Mouse (Mus musculus) embryo, embryonic 9.5 days (tissue): ENCODE measurements around the gene Cyth2.

Experiments used
- DNase-seq: peaks from one replicate; pipeline ENCODE4 v3.0.0-alpha.2; 2017; ENCODE audit errors: extremely low spot score

Gene Cyth2

DNA sequence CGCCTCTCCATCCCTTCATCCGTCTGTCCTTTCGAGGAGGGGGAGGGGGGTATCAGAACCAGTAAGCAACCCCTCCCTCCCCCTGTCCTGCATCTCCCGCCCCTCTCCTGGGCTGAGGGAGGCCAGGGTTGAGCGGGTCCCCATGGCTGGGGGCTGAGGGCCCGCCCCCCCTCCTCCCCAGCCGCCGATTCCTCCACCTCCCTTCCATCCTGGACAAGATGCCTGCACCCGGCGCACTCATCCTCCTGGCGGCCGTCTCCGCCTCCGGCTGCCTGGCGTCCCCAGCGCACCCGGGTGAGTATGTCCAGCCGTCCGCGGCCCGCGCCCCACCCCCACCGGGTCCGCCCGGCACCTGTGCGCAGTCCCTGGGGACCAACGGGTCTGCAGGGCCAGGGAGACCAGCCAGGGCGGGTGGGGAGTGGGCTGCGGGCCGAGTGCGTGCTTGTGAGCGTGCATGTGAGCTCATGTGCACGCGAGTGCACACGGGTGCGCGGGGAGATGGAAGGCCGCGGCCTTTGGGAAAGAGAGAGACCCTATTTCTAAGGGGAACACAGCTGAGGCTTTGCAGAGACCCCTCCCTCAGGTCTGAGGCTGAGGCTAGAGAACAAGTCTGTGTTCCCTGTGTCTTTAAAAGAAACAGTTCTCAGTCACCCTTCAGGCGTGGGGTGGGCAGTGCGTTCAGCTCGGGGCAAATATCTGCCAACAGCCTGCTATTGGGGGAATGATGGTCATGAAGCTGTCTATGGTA lies 28.8 kb downstream of the Cyth2 start:
- no peak for DNase-seq

DNA sequence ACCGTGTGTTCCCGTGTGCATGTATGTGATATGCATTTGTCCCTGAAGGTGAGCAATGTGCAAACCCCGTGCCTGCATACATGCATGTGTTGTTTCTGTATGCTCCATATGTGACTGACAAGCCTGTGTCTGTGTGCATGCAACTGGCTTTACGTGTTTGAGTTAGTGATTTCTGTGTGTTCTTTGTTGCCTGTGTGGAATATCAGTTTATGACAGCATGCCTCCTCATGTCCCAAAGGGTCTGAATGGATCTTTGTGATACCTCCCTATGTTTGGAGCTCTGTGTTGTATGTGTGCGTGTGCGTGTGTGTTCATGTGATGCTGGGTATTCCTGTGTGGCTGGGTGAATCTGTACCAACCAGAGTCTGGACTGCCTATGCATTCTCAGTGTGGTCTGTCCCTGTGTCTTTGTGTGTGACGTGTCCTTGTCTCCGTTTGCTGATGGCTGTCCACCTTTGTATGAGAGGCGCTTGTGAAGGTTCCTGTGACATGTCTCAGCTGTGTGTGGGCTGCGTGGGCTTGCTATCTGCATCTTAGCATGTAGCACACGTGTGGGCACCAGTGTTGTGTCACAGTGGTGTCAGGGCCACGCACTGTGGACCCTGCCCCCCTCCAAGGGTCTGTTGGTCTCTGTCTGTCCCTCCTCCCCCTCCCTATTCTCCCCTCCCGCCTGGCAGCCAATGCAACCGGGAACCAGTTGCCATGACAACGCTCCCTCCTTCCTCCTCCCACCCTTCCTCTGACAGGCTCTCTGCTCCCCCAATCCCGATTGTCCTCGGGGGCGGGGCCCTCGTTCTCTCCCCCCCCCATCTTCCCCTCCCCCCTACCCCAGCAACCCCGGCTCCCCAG lies 29.6 kb downstream of the Cyth2 start, which contains the start of gene Sult2b1:
Gene Sult2b1, minus strand, starts transcription at position 146 of the 849 bp plus-strand sequence.
- DNase-seq, result peak; percentile 91

DNA sequence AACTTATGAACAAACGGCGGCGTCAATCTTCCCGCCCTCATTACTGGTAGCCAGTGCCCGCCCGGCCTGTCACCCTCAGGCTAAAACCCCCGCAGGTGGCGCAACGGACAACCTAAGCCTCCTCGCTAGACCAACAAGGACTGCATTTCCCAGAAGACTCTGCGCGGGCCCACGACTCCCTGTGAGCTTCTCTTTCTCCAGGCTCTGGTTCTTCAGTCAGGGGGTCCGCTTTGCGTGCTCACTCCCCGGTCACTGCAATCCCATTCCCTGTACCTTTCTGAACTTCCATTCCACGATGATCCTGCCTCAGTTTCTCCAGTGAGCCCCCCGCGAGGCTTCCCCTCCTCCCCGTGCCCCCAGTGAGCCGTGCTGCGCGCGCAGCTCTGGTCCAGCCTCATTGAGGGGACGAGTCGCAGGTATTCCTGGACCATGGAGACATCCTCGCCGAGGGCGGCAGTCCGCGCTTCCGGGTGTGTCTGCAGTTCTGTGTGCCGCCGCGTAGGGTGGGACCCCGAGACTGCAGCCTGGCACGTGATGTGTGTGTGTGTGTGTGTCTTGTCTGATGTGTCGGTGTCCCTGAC lies 30.8 kb downstream of the Cyth2 start, which contains the start of gene Lmtk3:
Gene Lmtk3, plus strand, starts transcription at position 228 of the 581 bp plus-strand sequence.
- DNase-seq, result peak; percentile 82

DNA sequence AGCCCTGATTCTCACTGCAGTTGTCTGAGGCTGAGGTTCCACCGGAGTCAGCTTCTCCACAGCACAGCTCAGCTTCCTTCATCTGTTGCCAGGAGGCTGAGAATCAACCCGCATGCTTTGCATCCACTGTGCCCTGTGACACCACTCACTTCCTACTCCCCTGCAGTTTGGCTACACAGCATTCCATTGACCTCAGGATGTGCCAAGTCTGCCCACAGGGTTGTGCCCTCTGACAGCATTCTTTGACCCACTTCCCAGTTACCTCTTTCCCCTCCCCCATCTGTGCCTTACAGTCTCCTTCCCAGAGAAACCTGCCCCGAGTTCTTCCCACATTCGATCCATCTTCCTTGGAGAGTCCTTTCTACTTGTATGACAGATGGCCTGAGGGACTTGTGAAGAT lies 32.1 kb downstream of the Cyth2 start:
- no peak for DNase-seq

DNA sequence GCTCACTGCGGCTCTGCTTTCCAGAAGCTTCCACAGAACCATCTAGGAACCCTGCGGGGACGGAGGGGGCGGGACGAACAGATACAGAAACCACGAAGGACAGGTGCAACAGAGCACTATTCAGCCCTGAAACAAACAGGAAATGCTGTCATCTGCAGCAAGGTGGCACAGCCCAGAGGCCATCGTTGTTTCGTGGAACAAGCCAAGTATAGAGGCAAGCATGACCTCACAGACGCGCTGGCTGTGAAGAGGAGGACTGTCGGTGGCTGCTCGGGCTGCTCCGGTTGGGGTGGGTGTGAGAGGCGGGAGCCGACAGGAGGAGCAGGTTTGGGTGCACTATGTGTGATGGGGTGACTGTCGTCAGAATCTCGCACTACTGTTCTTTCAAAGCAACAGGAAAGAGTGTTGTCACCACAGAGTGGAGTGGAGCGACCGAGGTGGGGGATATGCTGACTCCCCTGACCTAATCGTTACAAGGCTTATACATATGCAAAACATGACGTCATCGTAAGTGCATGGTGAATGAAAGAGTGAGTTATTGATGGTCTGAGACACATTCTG lies 35.2 kb downstream of the Cyth2 start:
- no peak for DNase-seq

DNA sequence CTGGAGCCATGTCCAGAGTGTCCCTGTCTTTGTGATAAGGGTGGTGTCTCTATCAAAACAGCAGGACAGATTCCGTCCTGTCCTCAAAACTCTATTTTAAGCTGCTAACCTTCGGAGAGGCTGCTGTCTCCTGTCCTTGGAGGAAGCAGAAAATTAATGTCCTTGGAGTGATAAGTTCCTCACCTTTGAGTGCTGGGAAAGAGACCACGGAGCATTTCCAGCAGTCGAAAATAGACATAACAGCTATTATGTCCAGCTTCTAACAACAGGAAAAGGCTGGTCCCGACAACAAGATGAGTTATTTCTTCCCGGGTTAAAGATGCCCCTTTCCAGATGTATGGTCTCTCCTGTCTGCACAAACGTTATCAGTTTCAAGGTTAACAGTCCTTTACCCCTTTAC lies 39.1 kb downstream of the Cyth2 start:
- no peak for DNase-seq

DNA sequence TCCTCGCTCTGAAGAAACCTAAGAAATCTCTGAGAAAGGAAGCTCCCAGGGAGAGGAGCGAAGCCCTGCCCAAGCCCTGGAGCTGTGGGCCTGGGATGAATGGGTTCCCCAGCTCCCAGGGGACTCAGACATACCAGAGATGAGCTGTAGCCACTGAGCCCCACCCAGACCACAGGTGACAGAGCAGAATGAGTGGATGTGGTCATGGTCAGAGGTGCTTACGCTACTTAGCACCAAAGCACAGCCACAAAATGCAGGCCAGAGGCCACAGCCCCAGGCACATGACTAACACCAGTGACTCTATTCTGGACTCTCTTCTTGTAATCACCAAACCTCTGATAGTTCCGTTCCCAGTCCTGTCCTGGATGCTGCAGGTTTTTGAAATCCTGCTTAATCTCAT lies 43.3 kb downstream of the Cyth2 start:
- no peak for DNase-seq

DNA sequence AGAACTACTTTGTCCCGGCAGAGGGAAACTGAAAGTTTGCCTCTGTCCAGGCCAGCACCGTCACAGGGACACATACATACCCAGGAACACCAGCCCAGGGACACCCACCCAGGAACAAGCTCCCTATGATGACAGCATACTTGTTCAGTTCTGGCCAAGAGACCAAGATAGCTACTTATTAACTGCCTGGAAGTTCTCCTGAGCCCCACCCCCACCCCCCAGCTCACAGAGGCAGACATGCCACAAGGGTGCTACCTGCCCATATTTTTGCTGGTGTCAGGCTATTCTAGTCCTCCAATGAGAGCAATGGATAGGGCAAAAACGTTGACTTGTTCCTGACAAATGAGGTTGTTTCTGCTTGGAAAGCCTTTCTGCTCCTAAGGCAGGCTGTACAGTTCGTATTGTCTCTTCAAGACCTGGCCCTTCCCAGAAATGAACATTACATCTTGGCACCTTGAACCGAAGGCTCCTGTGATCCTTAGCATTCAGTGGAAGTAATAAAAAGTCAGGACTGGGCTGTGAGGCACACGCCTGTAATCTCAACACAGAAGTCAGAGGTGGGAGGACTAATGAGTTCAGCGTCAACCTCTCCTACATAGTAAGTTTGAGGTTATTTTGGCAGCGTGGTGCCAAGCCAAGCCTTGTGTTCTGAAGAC lies 43.8 kb downstream of the Cyth2 start:
- no peak for DNase-seq

DNA sequence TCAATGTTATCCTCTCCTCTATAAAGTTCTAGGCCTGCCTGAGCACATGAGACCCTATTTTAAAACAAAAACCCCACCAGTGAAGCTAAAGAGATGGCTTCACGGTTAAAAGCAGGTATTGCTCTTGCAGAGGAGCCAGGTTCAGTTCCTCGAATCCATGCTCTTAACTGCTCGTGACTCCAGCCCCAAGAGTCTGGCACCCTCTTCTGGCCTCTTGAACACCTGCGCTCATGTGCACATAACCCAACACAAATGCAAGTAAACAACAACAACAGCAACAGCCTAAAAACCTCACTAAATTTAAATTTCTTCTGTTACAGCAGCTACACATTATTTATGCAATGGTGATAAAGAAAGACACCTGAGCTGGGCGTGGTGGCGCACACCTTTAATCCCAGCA lies 46.9 kb downstream of the Cyth2 start:
- no peak for DNase-seq

DNA sequence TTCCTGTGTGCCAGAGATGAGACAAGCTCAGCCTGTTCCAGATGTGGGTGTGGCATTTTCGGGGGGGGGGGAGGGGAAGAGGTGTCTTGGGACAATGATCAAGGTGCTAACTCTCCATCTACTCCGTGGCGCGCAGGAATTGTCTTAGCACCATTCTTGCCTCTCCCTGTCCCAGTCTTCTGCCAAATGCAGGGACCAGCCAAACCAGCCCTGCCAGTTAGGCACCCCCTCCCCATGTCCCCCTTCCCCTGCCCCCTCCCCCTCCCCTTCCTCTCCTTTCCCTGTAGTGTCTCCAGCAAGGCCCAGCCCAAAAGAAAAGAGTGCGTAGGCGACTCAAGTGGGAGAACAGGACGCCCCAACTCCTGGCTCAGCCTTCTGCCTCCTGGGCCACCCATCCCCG lies 47.6 kb downstream of the Cyth2 start:
- no peak for DNase-seq

DNA sequence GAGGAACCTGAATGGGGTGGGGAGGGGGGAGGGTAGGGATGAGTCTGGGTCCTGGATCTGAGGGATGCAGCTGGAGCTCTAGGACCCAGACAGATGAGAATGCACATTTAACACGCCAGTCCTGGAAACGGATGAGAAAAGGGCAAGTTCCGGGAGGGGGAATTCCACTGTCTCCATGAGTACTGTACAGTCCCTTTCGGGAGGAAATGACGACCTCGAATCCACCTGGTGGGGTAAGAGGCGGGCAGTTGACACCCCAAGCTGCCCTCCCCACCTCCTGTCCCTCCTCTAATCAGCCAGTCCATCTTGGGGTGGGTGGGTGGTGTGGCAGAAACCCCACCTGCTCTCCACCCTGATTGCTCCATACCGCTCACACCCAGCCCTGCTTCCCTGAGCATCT lies 48.4 kb downstream of the Cyth2 start:
- no peak for DNase-seq

DNA sequence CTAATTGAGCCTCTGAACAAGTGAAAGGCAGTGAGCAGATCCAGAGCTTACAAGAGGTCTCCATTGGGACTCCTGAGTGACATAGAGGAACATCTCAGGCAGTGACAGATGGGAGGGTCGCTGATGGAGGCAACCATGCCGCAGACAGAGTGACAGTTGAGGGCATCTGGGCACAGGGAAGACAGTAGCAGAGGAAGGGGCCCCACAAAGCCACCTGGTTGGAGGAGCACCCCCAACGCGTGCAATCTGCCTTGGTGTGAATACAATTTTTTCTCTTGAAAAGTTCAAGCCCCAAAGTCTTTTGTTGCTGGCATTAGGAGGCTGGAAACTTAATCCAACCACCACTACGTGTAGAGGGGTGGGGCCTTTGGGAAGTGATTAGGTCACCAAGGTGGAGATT lies 54.2 kb downstream of the Cyth2 start:
- DNase-seq, result no peak

DNA sequence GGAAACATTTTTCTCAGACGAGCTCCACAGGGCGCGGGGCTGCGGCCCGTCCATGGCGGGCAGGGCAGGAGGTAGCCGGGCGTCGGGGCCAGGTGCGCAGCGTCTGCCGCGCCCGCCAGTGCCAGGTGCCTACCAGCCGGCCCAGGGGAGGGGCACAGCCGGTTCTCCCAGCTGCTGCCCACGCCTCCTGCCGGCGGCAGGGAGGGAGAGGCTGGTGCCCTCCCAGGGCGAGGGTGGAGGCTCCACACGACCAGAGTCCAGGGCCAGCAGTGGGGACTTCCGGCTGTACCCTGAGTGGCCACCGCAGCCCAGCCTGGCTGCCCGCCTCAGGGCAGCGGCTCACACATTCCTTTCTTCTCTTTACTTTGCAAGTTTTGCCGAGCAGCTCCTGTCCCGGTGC lies 55.0 kb downstream of the Cyth2 start:
- no peak for DNase-seq
